Comparison of ENCODE assay signal across 9 mouse cellular contexts in the genomic region with DNA sequence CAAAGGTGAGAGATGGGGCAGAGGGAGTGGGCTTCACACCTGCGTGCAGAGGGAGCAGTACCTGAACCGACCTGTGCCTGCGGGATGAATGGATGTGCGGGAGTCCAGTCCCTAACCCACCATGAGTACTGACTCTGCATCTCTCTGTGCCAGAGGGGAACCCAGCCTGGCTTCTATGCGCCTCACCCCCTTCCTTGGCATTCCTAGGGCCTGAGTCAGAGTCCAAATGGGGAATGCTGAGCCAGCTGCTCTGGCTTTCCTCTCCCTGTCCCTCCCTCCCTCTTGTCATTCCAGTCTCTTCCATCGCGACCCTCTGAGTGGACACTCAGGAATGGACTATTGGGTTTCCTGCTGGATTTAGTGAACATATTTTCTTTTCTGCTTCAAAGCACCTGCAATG. TPM values are rescaled to one million over a fixed set of nuclear protein-coding genes. Genes with fewer than 3 reads are reported as not detected.
A peak's percentile ranks its signal among the peaks of the same experiment; 100 is the strongest.
DNase-seq lines count a peak whose midpoint lies in the region; ATAC-seq and TF ChIP-seq lines count a peak whose summit lies in the region.
"Had no signal": no experiment of that assay in that cellular context is flagged by ENCODE, and none has a peak within 500 bp of the region (broad histone marks: within the 10 kb centered on the region; RNA-seq: fewer than 3 reads in every experiment).

No protein-coding gene starts in this region.

- H3K79me2 ChIP-seq in CH12.LX (replicated peaks; ENCODE audit: control insufficient read depth, extremely low read depth, insufficient read depth, poor library complexity, severe bottlenecking) = no peaks in the 10 kb centered on the region

- H3K4me1 ChIP-seq in CH12.LX (ENCODE audit: control insufficient read depth in 1 of 2, insufficient read depth in 2 of 2) = peaks cover 21 to 28% of the 10 kb centered on the region in 2 experiments
- H3K4me1 ChIP-seq in heart, postnatal 0 days (ENCODE audit: control insufficient read depth, insufficient read depth) = no peaks in the 10 kb centered on the region; the same call in 1 of the 2 replicates
- H3K4me1 ChIP-seq in limb, embryonic 15.5 days = peaks cover 11% of the 10 kb centered on the region

- DNase-seq in CH12.LX (ENCODE audit: extremely low read depth) = no peak
- peak; percentile 59 for DNase-seq in adrenal gland, postnatal 10 days
- DNase-seq in heart, postnatal 0 days (ENCODE audit: low spot score) = peak; percentile 91
- no peak for DNase-seq in layer of hippocampus, postnatal 14 days (ENCODE audit: low spot score in 2 of 2)
- no peak for DNase-seq in right cerebral cortex, adult 18-20 months
- DNase-seq in right cerebral cortex, adult 2 months (ENCODE audit: low spot score in 2 of 2) = no peak
- DNase-seq in left cerebral cortex, adult 2 months (ENCODE audit: extremely low spot score in 1 of 2, low spot score in 2 of 2) = no peak

- TF ChIP-seq CTCF in CH12.LX (conservative IDR thresholded peaks at IDR 0.05 in 1 of 2, IDR thresholded peaks at IDR 0.05 in 1 of 2; ENCODE audit: low read depth in 2 of 2, low read length in 2 of 2) = no peak
- TF ChIP-seq CTCF in heart, postnatal 0 days (IDR thresholded peaks at IDR 0.05; ENCODE audit: low read depth) = no peak
- no peak for TF ChIP-seq CTCF in left cerebral cortex, adult 2 months (IDR thresholded peaks at IDR 0.05)

- no peak for TF ChIP-seq EP300 in CH12.LX (IDR thresholded peaks at IDR 0.05; ENCODE audit: low read length)
- 0 out of 2 replicates have a peak, but pooled peaks have one; percentile 42 for TF ChIP-seq EP300 in heart, postnatal 0 days (IDR thresholded peaks at IDR 0.05; ENCODE audit: low read depth)

- H3K4me3 ChIP-seq in CH12.LX (replicated peaks in 1 of 3; ENCODE audit: low read depth in 2 of 3, low read length in 2 of 3, poor library complexity in 1 of 3) = peak overlapping the region in 1 of 3 experiments; percentile 2
- H3K4me3 ChIP-seq in heart, postnatal 0 days (ENCODE audit: low read depth, low read length) = peak overlapping the region; percentile 36
- no peak overlapping the region for H3K4me3 ChIP-seq in limb, embryonic 15.5 days
- H3K4me3 ChIP-seq in left cerebral cortex, adult 2 months = no peak overlapping the region

- intact Hi-C loops in left cerebral cortex, adult 2 months (cut with DNase I) = no loop called here

- no peak overlapping the region for H3K9ac ChIP-seq in CH12.LX (ENCODE audit: insufficient read depth, low read depth)
- H3K9ac ChIP-seq in heart, postnatal 0 days (replicated peaks; ENCODE audit: low read depth, low read length) = peak overlapping the region; percentile 38
- H3K9ac ChIP-seq in limb, embryonic 15.5 days = no peak overlapping the region

- no peaks in the 10 kb centered on the region for H3K36me3 ChIP-seq in CH12.LX (replicated peaks in 1 of 2; ENCODE audit: control insufficient read depth in 1 of 2, insufficient read depth in 1 of 2, low read length in 1 of 2)
- no peaks in the 10 kb centered on the region for H3K36me3 ChIP-seq in heart, postnatal 0 days (replicated peaks; ENCODE audit: control insufficient read depth, insufficient read depth, low read length)
- H3K36me3 ChIP-seq in limb, embryonic 15.5 days = no peaks in the 10 kb centered on the region

- ATAC-seq in heart, postnatal 0 days (ENCODE audit: insufficient read depth, low read depth) = peak; percentile 94
- peak; percentile 63; the same call in 1 of the 2 replicates for ATAC-seq in limb, embryonic 15.5 days (ENCODE audit: insufficient number of reproducible peaks, low FRiP score, low TSS enrichment, low read depth)

- peaks cover 10% of the 10 kb centered on the region for H3K27me3 ChIP-seq in CH12.LX (replicated peaks)
- H3K27me3 ChIP-seq in heart, postnatal 0 days (ENCODE audit: control insufficient read depth, insufficient read depth, low read length) = no peaks in the 10 kb centered on the region
- H3K27me3 ChIP-seq in limb, embryonic 15.5 days = peaks cover 21% of the 10 kb centered on the region; the same call in 1 of the 2 replicates

- TF ChIP-seq RAD21 in CH12.LX (IDR thresholded peaks at IDR 0.05; ENCODE audit: low read depth, low read length) = no peak

- 13% methylated on average over 7 of the region's 7 CpGs for WGBS in heart, postnatal 0 days
- 59% methylated on average over 7 of the region's 7 CpGs for WGBS in limb, embryonic 15.5 days

- H3K4me2 ChIP-seq in CH12.LX (ENCODE audit: insufficient read depth, low read depth, poor library complexity, severe bottlenecking) = peak overlapping the region; percentile 30
- H3K4me2 ChIP-seq in heart, postnatal 0 days (ENCODE audit: low read depth, low read length) = peak overlapping the region; percentile 55
- H3K4me2 ChIP-seq in limb, embryonic 15.5 days = no peak overlapping the region

- H3K27ac ChIP-seq in CH12.LX (ENCODE audit: insufficient read depth, low read depth) = no peak overlapping the region
- H3K27ac ChIP-seq in heart, postnatal 0 days (ENCODE audit: low read depth) = peak overlapping the region; percentile 81
- no peak overlapping the region for H3K27ac ChIP-seq in limb, embryonic 15.5 days
- H3K27ac ChIP-seq in left cerebral cortex, adult 2 months = no peak overlapping the region

- dilution Hi-C loops in CH12.LX (cut with MboI; ENCODE audit: extremely low pct_ligation_motif_present, extremely low pct_unique_long_range_greater_than_20kb, low sequenced_read_pairs) = no loop called here

- no peak for TF ChIP-seq POLR2A in CH12.LX (IDR thresholded peaks at IDR 0.05; ENCODE audit: low read depth, low read length)

- in situ Hi-C loops in CH12.LX (cut with MboI; ENCODE audit: low pct_ligation_motif_present, low pct_unique_long_range_greater_than_20kb, low sequenced_read_pairs) = no loop called here

- no peaks in the 10 kb centered on the region for H3K9me3 ChIP-seq in CH12.LX (replicated peaks; ENCODE audit: low read length)
- no peaks in the 10 kb centered on the region for H3K9me3 ChIP-seq in heart, postnatal 0 days (replicated peaks; ENCODE audit: control insufficient read depth, low read length)
- no peaks in the 10 kb centered on the region for H3K9me3 ChIP-seq in limb, embryonic 15.5 days

TF ChIP-seq in CH12.LX, 34 proteins besides CTCF, POLR2A, EP300 and RAD21:
- TF ChIP-seq UBTF (IDR thresholded peaks at IDR 0.05; ENCODE audit: low read depth, low read length) (no peak), JUND (conservative IDR thresholded peaks at IDR 0.05; ENCODE audit: low read depth, low read length) (no peak), BHLHE40 (IDR thresholded peaks at IDR 0.05; ENCODE audit: low read depth, low read length) (no peak), PAX5 (IDR thresholded peaks at IDR 0.05; ENCODE audit: low read length) (no peak), RCOR1 (conservative IDR thresholded peaks at IDR 0.05; ENCODE audit: low read depth, low read length) (no peak)

RNA-seq across cellular contexts. Expression of a gene that starts 0.3 kb away (rescaled TPM):
- total RNA-seq in CH12.LX (2012; rRNA removed) (0.08 and 0.13 TPM in 2 replicates), CH12.LX (2014; rRNA removed) (0.09 TPM in 1 of 2 replicates, not detected in the other)
- 0.12 TPM in 1 of 2 replicates, not detected in the other for polyA plus RNA-seq in CH12.LX (2012; ENCODE audit: insufficient read length, low read depth)
- 1 to 10 TPM in 1 of 2 experiments, under 1 TPM in 1; 0.69 to 1.1 TPM for total RNA-seq in adrenal gland, postnatal 10 days (2021)
- 2.4 and 9.6 TPM in 2 replicates for total RNA-seq in heart, postnatal 0 days (2014; rRNA removed; ENCODE audit: low replicate concordance)
- 2.0 and 2.5 TPM in 2 replicates for polyA plus RNA-seq in heart, postnatal 0 days (2015; fragmentation: Nextera tagmentation; extraction: Ambion mirVana)
- polyA plus RNA-seq in limb, embryonic 15.5 days (2015; fragmentation: Nextera tagmentation; extraction: Ambion mirVana) = 2.8 and 7.5 TPM in 2 replicates
- total RNA-seq in layer of hippocampus, postnatal 14 days (2021) = under 1 TPM; 0.14 to 0.55 TPM
- not detected for total RNA-seq in left cerebral cortex, adult 2 months (2021)
- polyA plus RNA-seq: neural tube, embryonic 11.5 days had no signal

RNA-seq across cellular contexts. Expression of a gene that starts 22.4 kb away (rescaled TPM):
- total RNA-seq in CH12.LX (2012; rRNA removed) (3.4 and 3.5 TPM in 2 replicates), CH12.LX (2014; rRNA removed) (0.67 and 0.89 TPM in 2 replicates)
- polyA plus RNA-seq in CH12.LX (2012; ENCODE audit: insufficient read length, low read depth) = 1.6 and 1.7 TPM in 2 replicates
- total RNA-seq in adrenal gland, postnatal 10 days (2021) = 1 to 10 TPM; 2.6 to 4.2 TPM
- total RNA-seq in heart, postnatal 0 days (2014; rRNA removed; ENCODE audit: low replicate concordance) = 0.23 and 0.88 TPM in 2 replicates
- 0.11 and 0.21 TPM in 2 replicates for polyA plus RNA-seq in heart, postnatal 0 days (2015; fragmentation: Nextera tagmentation; extraction: Ambion mirVana)
- polyA plus RNA-seq in limb, embryonic 15.5 days (2015; fragmentation: Nextera tagmentation; extraction: Ambion mirVana) = 49.5 and 53.6 TPM in 2 replicates
- total RNA-seq in layer of hippocampus, postnatal 14 days (2021) = under 1 TPM; 0.43 to 0.58 TPM
- total RNA-seq in left cerebral cortex, adult 2 months (2021) = 1 to 10 TPM; 2.1 to 4.7 TPM

RNA-seq across cellular contexts. Expression of a gene that starts 35.9 kb away (rescaled TPM):
- not detected in 2 replicates for total RNA-seq in CH12.LX (2012; rRNA removed)
- not detected in 2 replicates for total RNA-seq in CH12.LX (2014; rRNA removed)
- not detected in 2 replicates for polyA plus RNA-seq in CH12.LX (2012; ENCODE audit: insufficient read length, low read depth)
- total RNA-seq in adrenal gland, postnatal 10 days (2021) = 10 to 100 TPM; 15.1 to 15.2 TPM
- total RNA-seq in heart, postnatal 0 days (2014; rRNA removed; ENCODE audit: low replicate concordance) = 6.7 and 13.5 TPM in 2 replicates
- 10.5 and 11.9 TPM in 2 replicates for polyA plus RNA-seq in heart, postnatal 0 days (2015; fragmentation: Nextera tagmentation; extraction: Ambion mirVana)
- polyA plus RNA-seq in limb, embryonic 15.5 days (2015; fragmentation: Nextera tagmentation; extraction: Ambion mirVana) = 9.7 and 10.5 TPM in 2 replicates
- 1 to 10 TPM; 1.1 to 2.6 TPM for total RNA-seq in layer of hippocampus, postnatal 14 days (2021)
- 1 to 10 TPM; 1.7 to 4.5 TPM for total RNA-seq in left cerebral cortex, adult 2 months (2021)

RNA-seq across cellular contexts. Expression of a gene that starts 42.0 kb away (rescaled TPM):
- total RNA-seq in CH12.LX (2012; rRNA removed) (126 and 184 TPM in 2 replicates), CH12.LX (2014; rRNA removed) (142 and 155 TPM in 2 replicates)
- polyA plus RNA-seq in CH12.LX (2012; ENCODE audit: insufficient read length, low read depth) = 170 and 187 TPM in 2 replicates
- total RNA-seq in adrenal gland, postnatal 10 days (2021) = under 1 TPM; 0.27 to 0.57 TPM
- total RNA-seq in heart, postnatal 0 days (2014; rRNA removed; ENCODE audit: low replicate concordance) = not detected in 2 replicates
- not detected in 2 replicates for polyA plus RNA-seq in heart, postnatal 0 days (2015; fragmentation: Nextera tagmentation; extraction: Ambion mirVana)
- polyA plus RNA-seq in limb, embryonic 15.5 days (2015; fragmentation: Nextera tagmentation; extraction: Ambion mirVana) = 9.0 and 9.1 TPM in 2 replicates
- total RNA-seq in layer of hippocampus, postnatal 14 days (2021) = 1 to 10 TPM; 1.9 to 2.0 TPM
- 10 to 100 TPM; 15.0 to 18.2 TPM for total RNA-seq in left cerebral cortex, adult 2 months (2021)

Comparison
In these comparisons a context has a peak if more than half of its experiments do, and no peak if none do; other contexts are left out.
1. DNase-seq: peak in adrenal gland, postnatal 10 days (single experiment) and heart, postnatal 0 days (single experiment); none in CH12.LX (single experiment), layer of hippocampus, postnatal 14 days (0 of 2), right cerebral cortex, adult 18-20 months (single experiment), right cerebral cortex, adult 2 months (0 of 2) and left cerebral cortex, adult 2 months (0 of 2).